Mouse (Mus musculus) WW6 (cell line): ENCODE measurements at regions not wholly inside any gene's neighbourhood (a gene's known extent, or its start where the extent isn't known, plus 50 kb on each side); places are given as distances from the start of the nearest gene placed in this dataset.

ENCODE experiments used
- DNase-seq: peaks from one replicate; pipeline ENCODE4 v3.0.0-alpha.2; 2013; ENCODE audit warnings: low read depth, low spot score

DNA sequence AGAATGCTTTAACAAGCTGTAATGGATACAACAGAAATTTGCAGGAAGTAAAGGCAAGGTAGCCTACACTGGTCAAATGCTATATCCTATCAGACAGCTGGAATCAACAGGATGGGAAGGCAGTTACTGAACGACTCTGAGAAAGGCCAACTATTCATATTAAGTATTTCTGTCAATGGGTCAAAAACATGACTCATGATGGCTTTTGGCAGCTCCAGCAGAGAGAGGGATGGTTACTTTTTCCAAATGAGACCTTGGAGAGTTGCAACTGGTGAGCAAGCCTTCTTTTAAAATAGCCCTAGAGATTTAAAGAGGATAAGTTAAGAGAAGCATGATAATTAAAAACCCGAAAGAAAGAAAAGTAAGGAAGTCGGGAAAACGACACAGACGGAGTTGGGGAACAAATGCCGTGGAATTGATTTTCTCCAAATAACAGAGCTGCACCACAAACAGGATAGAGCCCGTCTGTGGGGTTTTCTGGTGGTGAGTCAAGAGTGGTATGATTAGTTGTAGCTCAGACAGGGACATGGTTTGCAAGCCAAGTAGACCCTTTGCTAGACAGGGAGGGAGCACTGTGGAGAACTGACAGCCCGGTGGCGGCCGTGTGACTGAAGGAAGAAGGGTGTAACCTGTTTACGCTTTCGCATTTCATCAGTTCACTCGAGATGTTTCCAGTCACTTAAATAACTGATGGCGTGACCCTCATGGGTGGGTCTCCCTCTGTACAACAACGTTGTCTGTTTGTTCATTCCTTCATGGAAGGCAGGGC is 3638.1 kb upstream of the Gm7489 start:
- DNase-seq: no peak

DNA sequence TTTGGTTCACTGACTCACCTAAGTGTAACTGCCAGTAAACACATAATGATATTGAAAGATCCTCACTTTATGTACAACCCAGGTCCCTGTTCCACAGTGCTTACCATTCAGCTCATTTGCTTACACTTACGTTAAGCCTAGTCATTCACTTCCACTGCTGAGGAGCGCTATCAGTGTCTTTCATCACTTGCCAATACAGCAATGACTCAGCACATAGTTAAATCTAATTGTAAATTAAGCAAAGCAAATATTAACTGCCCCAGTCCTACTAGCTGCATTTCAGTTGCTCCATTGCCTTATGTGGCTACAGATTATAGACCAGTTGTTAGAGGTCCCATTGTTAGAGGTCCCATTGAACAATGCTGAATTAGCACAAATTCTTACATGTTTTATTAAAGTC is 3624.6 kb upstream of the Gm7489 start:
- DNase-seq: no peak

DNA sequence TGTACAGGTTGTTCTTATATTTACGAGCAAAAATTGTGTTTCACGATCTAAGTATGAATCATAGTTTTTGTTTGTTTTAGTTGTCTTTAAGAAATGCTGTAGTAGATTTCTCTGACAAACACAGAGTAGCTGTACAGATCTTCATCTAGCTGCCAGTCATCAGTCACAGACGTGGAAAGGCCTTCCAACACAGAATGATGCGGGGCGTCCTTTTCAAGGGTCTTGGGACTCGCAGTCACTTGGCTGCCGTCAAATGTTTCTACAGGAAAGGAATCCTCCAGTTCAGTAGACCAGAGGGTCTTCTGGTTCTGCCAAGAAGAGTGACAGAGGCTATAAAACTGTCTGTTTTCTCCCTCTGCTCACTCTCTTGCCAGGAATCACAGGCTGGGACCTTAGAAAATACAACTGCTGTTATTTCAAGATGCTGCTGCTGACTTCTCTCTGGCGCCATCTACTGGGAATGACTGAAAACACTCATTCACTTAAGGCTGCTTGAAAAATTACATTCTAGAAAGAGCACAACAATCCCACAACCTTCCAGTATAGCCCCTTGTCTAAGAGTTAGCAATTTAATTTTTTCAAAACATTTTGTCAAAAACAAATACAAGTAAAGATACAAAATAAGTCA is 3623.3 kb upstream of the Gm7489 start:
- peak; percentile 28 for DNase-seq

DNA sequence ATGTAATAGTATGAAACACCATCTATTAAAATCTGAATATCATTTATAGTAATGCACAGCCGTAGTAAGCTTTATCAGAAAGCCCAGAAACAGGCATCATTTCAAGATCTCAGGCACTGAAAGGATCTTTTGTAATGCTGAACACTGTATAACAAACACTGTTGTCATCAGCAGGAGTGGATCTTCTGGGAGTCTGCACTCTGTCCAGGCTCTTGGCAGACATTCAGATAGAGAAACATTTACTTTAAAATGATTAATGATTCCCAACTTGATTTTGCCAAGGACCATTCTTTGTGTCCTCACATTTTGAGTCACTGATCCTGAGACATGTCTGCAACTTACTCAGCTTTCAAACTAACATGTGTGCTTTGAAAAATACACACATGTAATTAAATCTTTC is 3617.2 kb upstream of the Gm7489 start:
- DNase-seq: no peak

GRCm38 (mm10) chr15:50271646-50272045 is 3613.1 kb upstream of the Gm7489 start:
- DNase-seq: no peak

- no peak for DNase-seq
Observed at GRCm38 (mm10) chr15:50282576-50282975, 3602.1 kb upstream of the Gm7489 start.

DNA sequence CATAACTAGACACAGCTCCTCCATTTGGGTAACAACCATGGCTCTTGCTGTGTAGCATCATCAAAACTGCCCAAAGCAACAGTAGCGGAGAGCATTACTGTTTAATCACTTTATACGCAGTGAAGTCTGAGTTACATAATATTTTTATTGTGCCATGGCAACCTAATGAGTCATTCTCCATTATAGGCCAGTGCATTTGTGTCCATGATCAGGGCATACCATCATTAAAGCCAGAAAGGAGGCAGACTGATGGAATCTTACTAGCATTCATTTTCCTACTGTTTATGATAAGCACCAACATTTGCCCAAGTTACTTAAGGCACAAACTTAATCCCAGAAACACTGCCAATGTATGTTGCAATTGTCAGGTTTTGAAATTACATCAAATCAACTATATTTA is 3601.2 kb upstream of the Gm7489 start:
- no peak for DNase-seq

DNA sequence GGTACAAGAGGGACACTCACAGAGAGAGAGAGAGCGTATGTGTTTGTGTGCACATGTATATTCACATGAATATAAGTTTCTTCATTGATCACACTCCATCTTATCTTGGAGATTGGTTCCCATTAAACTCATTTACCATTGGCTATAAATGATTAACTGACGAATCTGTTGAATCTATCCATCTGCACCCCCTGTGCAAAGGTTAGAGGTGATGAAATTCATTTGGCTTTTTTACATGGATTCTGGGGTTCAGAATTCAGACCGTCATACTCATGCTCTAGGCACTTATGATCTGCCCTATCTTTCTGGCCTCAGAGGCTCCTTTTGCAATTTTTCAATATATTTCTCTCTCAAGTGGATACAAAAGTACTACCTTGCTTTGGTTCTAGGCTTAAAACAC is 3582.9 kb upstream of the Gm7489 start:
- DNase-seq: no peak

DNA sequence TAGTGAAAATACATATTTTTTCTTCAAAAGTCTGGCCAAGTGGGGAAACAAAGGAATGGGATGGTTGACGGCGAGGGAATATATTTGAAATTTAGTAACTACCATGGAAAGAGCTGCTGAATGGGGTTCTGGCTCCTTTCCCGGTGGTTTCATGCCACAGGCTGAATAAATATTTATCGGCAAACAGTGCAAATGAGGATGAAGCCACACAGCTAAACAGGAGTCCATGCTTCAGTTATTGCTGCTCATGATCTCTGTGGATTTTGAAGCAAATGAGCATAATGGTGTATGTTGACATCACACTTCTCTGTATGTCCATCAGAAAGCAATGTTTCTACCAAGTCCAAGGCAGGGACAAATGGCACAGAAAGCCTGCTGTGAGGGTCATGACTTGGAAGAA is 3580.6 kb upstream of the Gm7489 start:
- no peak for DNase-seq

DNA sequence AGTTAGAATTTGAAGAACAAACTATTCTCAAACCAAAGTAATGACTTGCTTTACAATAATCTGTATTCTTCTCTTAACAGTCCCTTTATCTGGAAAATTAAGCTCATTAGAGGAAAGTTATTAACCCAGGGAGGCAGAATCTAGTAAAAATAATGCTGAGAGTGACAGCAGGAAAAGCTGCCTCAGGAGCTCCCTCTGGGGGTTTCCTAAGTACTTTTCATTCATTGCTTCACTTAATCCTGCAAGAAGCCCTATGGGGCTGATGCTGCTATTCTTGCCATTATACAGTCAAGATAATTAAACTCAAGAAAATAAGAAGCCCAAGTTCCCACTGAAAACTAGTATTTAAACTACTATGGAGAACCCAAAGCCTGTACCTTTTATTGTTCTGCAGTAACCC is 3563.9 kb upstream of the Gm7489 start:
- no peak for DNase-seq

DNA sequence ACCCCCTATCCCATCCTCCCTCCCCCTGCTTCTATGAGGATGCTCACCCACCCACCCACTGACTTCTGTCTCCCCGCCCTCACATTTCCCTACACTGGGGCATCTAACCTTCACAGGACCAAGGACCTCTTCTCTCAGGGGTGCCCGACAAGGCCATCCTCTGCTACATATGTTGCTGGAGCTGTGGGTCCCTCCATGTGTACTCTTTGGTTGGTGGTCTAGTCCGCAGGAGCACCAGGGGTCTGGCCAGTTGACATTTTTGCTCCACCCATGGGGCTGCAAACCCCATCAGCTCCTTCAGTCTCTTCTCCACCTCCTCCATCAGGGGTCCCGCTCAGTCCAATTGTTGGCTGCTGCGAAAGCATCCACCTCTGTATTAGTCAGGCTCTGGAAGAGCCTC is 3539.2 kb upstream of the Gm7489 start:
- no peak for DNase-seq

GRCm38 (mm10) chr15:50346953-50347352 is 3537.8 kb upstream of the Gm7489 start:
- DNase-seq: no peak

DNA sequence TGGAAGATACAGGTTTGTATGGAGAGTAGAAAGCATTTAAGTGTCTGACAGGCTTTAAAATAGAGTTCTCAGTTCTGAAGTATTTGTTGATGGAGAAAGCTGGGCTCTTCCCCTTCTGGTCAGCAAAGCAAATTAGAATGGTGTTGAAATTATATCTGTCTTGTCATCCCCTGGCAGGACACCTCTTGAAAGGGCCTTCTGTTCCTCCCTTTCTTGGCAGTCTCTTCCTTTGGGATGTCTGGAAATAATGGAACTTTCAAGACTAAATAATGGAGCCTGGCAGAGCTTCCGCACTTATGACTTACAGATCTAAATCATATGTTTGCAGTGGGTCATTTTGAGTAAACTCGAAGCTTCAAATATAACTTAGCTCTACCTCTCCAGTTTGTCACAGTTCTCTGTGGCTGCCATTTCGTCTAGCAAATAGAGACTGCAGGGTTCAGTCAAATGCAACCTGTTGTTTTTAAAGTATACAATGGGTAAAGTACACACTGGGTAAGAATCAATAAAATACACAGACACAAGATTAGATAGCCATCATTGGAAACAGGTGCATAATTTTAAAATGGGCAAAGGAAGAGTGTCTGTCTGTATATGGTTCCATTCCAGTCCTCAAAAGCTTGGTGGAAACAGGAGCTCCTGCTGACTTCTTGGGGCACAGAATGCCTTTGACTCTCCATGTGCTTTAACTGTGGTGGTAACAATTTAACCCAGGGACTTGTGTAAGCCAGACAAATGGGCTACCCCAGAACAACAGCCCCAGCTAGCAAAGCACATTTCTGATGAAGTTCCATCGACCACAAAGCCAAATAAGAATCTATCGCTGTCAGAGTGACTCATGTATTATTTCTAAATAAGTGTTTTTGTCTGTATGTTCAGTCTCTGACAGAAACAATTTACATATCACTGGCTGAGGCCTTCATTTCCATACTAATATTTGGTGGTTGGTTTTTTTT is 3524.4 kb upstream of the Gm7489 start:
- no peak for DNase-seq

DNA sequence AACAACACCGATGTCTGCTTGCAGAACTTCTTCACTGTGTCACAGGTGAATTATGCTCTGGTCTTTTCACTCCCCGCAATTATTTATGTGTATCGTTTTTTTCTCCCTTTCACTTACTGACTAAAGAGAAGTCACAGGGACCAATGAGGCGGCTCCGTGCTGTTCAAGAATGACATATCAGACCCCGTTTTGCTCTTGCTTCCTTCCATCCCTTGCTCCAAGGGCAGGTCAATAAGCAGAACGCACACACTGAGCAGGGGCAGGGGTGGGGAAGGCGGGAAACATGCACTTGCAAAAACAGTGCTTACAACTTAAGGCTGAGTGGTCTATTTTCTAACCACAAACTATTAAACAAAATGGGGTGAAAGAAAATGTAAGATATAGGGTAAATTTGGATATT is 3523.4 kb upstream of the Gm7489 start:
- no peak for DNase-seq

DNA sequence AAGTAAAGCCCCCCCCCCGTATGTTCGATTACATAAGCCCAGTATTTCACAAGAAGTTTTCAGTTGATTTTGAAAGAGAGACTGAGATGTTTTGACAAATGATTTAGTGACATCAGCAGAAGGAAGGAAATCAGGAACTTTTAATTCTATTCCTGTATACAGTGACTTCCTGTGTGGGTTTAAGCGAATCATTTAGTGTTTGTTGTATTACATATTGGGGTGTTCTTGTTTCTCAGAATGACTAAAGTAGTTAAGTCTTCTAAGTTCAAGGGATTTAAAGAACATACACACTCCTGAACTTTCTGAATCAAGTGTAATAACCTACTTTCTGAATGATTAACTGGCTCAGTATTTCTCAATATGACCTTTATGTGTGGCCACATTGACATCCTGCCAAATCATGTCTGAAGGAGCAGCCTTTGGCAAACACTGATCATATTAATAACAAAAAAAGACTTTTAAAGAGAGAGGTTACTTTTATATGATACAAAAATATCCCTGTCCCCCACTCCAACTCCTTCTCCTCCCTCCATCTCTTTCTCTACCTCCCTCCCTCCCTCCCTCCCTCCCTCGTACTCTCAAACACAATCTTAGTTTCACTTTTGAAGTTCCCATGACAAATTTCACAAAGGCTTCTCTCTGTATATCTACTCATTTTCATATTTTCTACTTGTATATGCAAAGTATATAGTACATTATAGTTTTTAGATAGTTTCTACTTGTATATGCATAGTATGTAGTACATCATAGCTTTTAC is 3522.8 kb upstream of the Gm7489 start:
- no peak for DNase-seq

DNA sequence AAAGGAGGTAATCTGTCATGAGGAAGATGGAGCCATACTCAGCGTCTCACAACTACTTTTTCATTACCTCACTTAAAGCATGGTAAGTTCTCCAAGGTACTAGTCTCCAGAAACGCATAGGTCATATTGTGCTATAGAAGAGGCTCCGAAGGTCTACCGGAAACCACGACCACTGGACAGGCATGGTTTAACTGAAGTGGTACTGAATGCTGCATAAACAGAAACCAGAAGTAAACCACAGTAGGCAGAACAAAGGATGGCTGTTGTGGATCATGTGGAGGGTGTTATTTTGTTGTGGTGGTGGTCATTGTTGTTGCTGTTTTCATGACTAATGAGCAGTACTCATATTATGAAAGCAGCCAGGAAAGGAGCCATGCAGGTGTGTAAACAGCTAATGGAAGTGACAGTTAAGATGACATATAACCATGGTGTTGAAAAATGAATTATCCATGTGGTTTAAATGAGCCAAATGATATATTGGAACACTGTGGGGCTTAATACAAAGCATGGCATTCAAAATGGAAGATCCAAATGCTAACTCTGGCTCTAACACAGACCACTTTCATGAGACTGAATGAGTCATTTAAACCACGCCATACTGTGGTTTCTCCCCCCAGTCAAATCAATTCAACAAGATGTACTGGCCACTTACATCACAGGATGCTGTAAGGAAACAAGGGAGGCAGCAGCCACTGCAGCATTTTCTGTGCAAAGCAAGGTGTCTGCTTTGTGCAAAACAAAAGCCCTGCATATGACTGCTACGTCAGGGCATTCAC is 3484.5 kb upstream of the Gm7489 start:
- no peak for DNase-seq

GRCm38 (mm10) chr15:50401386-50401785 is 3483.3 kb upstream of the Gm7489 start:
- no peak for DNase-seq

DNA sequence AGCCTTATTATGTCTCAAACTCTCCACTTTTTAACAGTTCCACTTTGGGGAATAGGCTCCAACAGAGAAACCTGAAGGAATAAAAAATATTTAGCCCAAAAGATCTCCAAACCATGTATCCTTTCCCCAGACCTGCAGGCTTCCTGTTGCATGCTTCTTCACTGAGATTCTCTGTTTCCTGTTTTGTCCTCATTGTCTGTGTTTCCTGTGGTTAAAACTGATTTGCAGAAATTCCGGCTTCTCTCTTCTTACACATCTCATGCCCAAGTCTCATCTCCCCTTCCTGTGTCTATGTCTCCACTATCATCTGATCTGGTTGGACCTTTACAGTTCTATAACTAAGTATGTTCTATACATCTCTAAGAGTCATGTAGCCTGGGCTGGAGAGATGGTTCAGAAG is 3482.2 kb upstream of the Gm7489 start:
- DNase-seq: no peak

GRCm38 (mm10) chr15:50403883-50404282 is 3480.8 kb upstream of the Gm7489 start:
- no peak for DNase-seq

DNA sequence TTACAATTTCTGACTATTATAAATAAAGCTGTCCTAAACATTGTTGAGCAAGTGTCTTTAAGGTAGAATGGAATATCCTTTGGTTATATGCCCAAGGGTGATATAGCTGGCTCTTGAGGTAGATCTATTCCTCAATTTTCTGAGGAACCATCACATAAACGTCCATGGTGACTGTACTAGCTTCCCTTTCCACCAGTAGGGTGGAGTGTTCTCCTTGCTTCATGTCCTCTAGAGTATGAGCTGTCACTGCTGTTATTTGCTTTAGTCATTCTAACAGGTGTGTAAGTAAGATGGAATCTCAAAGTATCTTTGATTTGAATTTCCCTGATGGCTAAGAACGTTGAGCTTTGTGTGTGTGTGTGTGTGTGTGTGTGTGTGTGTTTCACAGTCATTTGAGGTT is 3475.7 kb upstream of the Gm7489 start:
- DNase-seq: no peak

DNA sequence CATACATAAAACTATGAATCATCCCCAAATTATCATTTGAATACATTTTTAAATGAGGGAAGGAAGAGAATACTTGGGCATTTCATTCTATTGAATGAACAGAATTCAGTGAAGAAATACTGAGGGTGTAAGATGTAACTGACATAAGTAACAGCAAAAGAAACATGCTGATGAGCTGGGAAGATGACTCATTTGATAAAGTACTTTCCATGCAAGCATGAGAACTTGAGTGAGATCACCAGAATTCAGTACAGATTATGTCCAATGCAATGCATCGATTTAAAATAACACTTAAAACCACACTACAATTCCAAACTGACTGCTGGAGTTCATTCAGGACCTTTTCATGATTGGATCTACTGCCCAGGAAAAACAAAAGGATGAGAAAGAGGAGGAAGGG is 3467.1 kb upstream of the Gm7489 start:
- no peak for DNase-seq
